Mouse (Mus musculus) urinary bladder, postnatal 10 days (tissue): ENCODE data around the gene Cpsf6.

Experiments
- DNase-seq: peaks from one replicate; pipeline ENCODE4 v3.0.0; 2022; ENCODE audit warnings: low spot score

Cpsf6 gene

GRCm38 (mm10) chr10:117413562-117414527, 34.0 kb upstream of the Cpsf6 start:
- no peak for DNase-seq

GRCm38 (mm10) chr10:117412474-117413057, 32.8 kb upstream of the Cpsf6 start:
- no peak for DNase-seq

GRCm38 (mm10) chr10:117411716-117412473, 32.1 kb upstream of the Cpsf6 start:
- no peak for DNase-seq

- no peak for DNase-seq
Observed at GRCm38 (mm10) chr10:117411131-117411530, 31.3 kb upstream of the Cpsf6 start.

GRCm38 (mm10) chr10:117410481-117411048, 30.8 kb upstream of the Cpsf6 start:
- DNase-seq, result no peak

- no peak for DNase-seq
Observed at GRCm38 (mm10) chr10:117409373-117410354, 29.8 kb upstream of the Cpsf6 start.

GRCm38 (mm10) chr10:117408545-117409372, 28.9 kb upstream of the Cpsf6 start:
- DNase-seq, result no peak

GRCm38 (mm10) chr10:117407734-117408288, 28.0 kb upstream of the Cpsf6 start:
- no peak for DNase-seq

GRCm38 (mm10) chr10:117406843-117407733, 27.3 kb upstream of the Cpsf6 start:
- no peak for DNase-seq

GRCm38 (mm10) chr10:117406283-117406588, 26.4 kb upstream of the Cpsf6 start:
- DNase-seq, result no peak

GRCm38 (mm10) chr10:117405526-117406282, 25.9 kb upstream of the Cpsf6 start:
- DNase-seq, result no peak

GRCm38 (mm10) chr10:117404384-117404783, 24.6 kb upstream of the Cpsf6 start:
- no peak for DNase-seq

- no peak for DNase-seq
Observed at GRCm38 (mm10) chr10:117403344-117403953, 23.6 kb upstream of the Cpsf6 start.

- peak; percentile 15 for DNase-seq
Observed at GRCm38 (mm10) chr10:117402403-117403333, 22.9 kb upstream of the Cpsf6 start.

GRCm38 (mm10) chr10:117401364-117401763, 21.5 kb upstream of the Cpsf6 start:
- no peak for DNase-seq

GRCm38 (mm10) chr10:117400246-117400954, 20.6 kb upstream of the Cpsf6 start:
- DNase-seq, result no peak
